Mouse (Mus musculus): ENCODE data around the gene Rrad. TPM values are rescaled to one million over a fixed set of nuclear protein-coding genes. Genes with fewer than 3 reads are reported as not detected.

The Rrad gene
- polyA plus RNA-seq, 1 experiment from 2014 or later: 1.6 TPM

- H3K4me3 ChIP-seq (ENCODE audit: low read depth, low read length): no peak overlapping the region
- 96% methylated on average over 21 of the region's 21 CpGs for WGBS
- H3K27ac ChIP-seq (ENCODE audit: low read depth, low read length): no peak overlapping the region
- no peaks in the 10 kb centered on the region for H3K9me3 ChIP-seq (ENCODE audit: control insufficient read depth, low read length)
- peaks cover 5% of the 10 kb centered on the region; the same call in 1 of the 2 replicates for H3K4me1 ChIP-seq (ENCODE audit: control insufficient read depth, insufficient read depth, low read length)
- ATAC-seq (ENCODE audit: low read depth): no peak
- H3K4me2 ChIP-seq (ENCODE audit: low read depth, low read length): no peak overlapping the region
- H3K9ac ChIP-seq (replicated peaks; ENCODE audit: low read depth, low read length): no peak overlapping the region
- H3K36me3 ChIP-seq (ENCODE audit: control insufficient read depth, insufficient read depth, low read length): no peaks in the 10 kb centered on the region
- H3K27me3 ChIP-seq (ENCODE audit: control insufficient read depth, insufficient read depth, low read length): peaks cover 2% of the 10 kb centered on the region; the same call in 1 of the 2 replicates
These were observed 2.7 kb downstream of the Rrad start for GRCm38 (mm10) chr8:104628402-104628801.

GRCm38 (mm10) chr8:104627065-104627740 lies 3.9 kb downstream of the Rrad start:
- Histone ChIP-seq H3K27ac (ENCODE audit: low read depth, low read length) (no peak overlapping the region), H3K4me2 (ENCODE audit: low read depth, low read length) (no peak overlapping the region), H3K9ac (replicated peaks; ENCODE audit: low read depth, low read length) (no peak overlapping the region), H3K4me3 (ENCODE audit: low read depth, low read length) (no peak overlapping the region), H3K4me1 (ENCODE audit: control insufficient read depth, insufficient read depth, low read length) (peaks cover 5% of the 10 kb centered on the region; the same call in 1 of the 2 replicates), H3K27me3 (ENCODE audit: control insufficient read depth, insufficient read depth, low read length) (peaks cover 2% of the 10 kb centered on the region; the same call in 1 of the 2 replicates), H3K9me3 (ENCODE audit: control insufficient read depth, low read length) (no peaks in the 10 kb centered on the region), H3K36me3 (ENCODE audit: control insufficient read depth, insufficient read depth, low read length) (no peaks in the 10 kb centered on the region)
- WGBS: 79% methylated on average over 4 of the region's 4 CpGs
- ATAC-seq (ENCODE audit: low read depth): no peak

GRCm38 (mm10) chr8:104624161-104624560 lies 7.0 kb downstream of the Rrad start, which contains the start of gene Cdh16:
Cdh16 (minus strand) TSS chr8:104624396.
- ATAC-seq (ENCODE audit: low read depth): no peak
- H3K4me2 ChIP-seq (ENCODE audit: low read depth, low read length): no peak within 1 kb of the TSS
- H3K36me3 ChIP-seq (ENCODE audit: control insufficient read depth, insufficient read depth, low read length): no peaks in the 10 kb centered on the region
- WGBS: 84% methylated on average over 6 of the region's 6 CpGs
- H3K9ac ChIP-seq (replicated peaks; ENCODE audit: low read depth, low read length): no peak within 1 kb of the TSS
- no peak within 1 kb of the TSS for H3K4me3 ChIP-seq (ENCODE audit: low read depth, low read length)
- no peaks in the 10 kb centered on the region for H3K27me3 ChIP-seq (ENCODE audit: control insufficient read depth, insufficient read depth, low read length)
- H3K9me3 ChIP-seq (ENCODE audit: control insufficient read depth, low read length): no peaks in the 10 kb centered on the region
- H3K4me1 ChIP-seq (ENCODE audit: control insufficient read depth, insufficient read depth, low read length): no peaks in the 10 kb centered on the region
- no peak within 1 kb of the TSS for H3K27ac ChIP-seq (ENCODE audit: low read depth, low read length)

- H3K27ac ChIP-seq (ENCODE audit: low read depth, low read length): no peak overlapping the region
- no peaks in the 10 kb centered on the region for H3K4me1 ChIP-seq (ENCODE audit: control insufficient read depth, insufficient read depth, low read length)
- H3K36me3 ChIP-seq (ENCODE audit: control insufficient read depth, insufficient read depth, low read length): no peaks in the 10 kb centered on the region
- no peak overlapping the region for H3K4me2 ChIP-seq (ENCODE audit: low read depth, low read length)
- no peaks in the 10 kb centered on the region for H3K9me3 ChIP-seq (ENCODE audit: control insufficient read depth, low read length)
- 75% methylated on average over 5 of the region's 5 CpGs for WGBS
- ATAC-seq (ENCODE audit: low read depth): no peak
- H3K4me3 ChIP-seq (ENCODE audit: low read depth, low read length): no peak overlapping the region
- H3K9ac ChIP-seq (replicated peaks; ENCODE audit: low read depth, low read length): no peak overlapping the region
- H3K27me3 ChIP-seq (ENCODE audit: control insufficient read depth, insufficient read depth, low read length): no peaks in the 10 kb centered on the region
These were observed 10.4 kb downstream of the Rrad start for GRCm38 (mm10) chr8:104620765-104621164.

GRCm38 (mm10) chr8:104613119-104613518 lies 18.0 kb downstream of the Rrad start:
- H3K4me2 ChIP-seq (ENCODE audit: low read depth, low read length): no peak overlapping the region
- 86% methylated on average over 4 of the region's 4 CpGs for WGBS

GRCm38 (mm10) chr8:104611613-104612012 lies 19.5 kb downstream of the Rrad start:
- H3K4me3 ChIP-seq (ENCODE audit: low read depth, low read length): no peak overlapping the region
- ATAC-seq (ENCODE audit: low read depth): no peak
- no peaks in the 10 kb centered on the region for H3K9me3 ChIP-seq (ENCODE audit: control insufficient read depth, low read length)
- no peak overlapping the region for H3K27ac ChIP-seq (ENCODE audit: low read depth, low read length)
- no peaks in the 10 kb centered on the region for H3K36me3 ChIP-seq (ENCODE audit: control insufficient read depth, insufficient read depth, low read length)
- no peaks in the 10 kb centered on the region for H3K27me3 ChIP-seq (ENCODE audit: control insufficient read depth, insufficient read depth, low read length)
- 70% methylated on average over 4 of the region's 4 CpGs for WGBS
- no peak overlapping the region for H3K9ac ChIP-seq (replicated peaks; ENCODE audit: low read depth, low read length)
- H3K4me1 ChIP-seq (ENCODE audit: control insufficient read depth, insufficient read depth, low read length): no peaks in the 10 kb centered on the region
- no peak overlapping the region for H3K4me2 ChIP-seq (ENCODE audit: low read depth, low read length)

More at GRCm38 (mm10) chr8:104613119-104613518, 18.0 kb downstream of the Rrad start:
- Histone ChIP-seq H3K27me3 (ENCODE audit: control insufficient read depth, insufficient read depth, low read length) (no peaks in the 10 kb centered on the region), H3K4me1 (ENCODE audit: control insufficient read depth, insufficient read depth, low read length) (no peaks in the 10 kb centered on the region), H3K9ac (replicated peaks; ENCODE audit: low read depth, low read length) (no peak overlapping the region), H3K9me3 (ENCODE audit: control insufficient read depth, low read length) (no peaks in the 10 kb centered on the region), H3K36me3 (ENCODE audit: control insufficient read depth, insufficient read depth, low read length) (no peaks in the 10 kb centered on the region), H3K27ac (ENCODE audit: low read depth, low read length) (no peak overlapping the region), H3K4me3 (ENCODE audit: low read depth, low read length) (no peak overlapping the region)
- no peak for ATAC-seq (ENCODE audit: low read depth)

GRCm38 (mm10) chr8:104610185-104610766 lies 20.9 kb downstream of the Rrad start:
- H3K9ac ChIP-seq (replicated peaks; ENCODE audit: low read depth, low read length): no peak overlapping the region
- H3K4me2 ChIP-seq (ENCODE audit: low read depth, low read length): no peak overlapping the region
- no peak overlapping the region for H3K4me3 ChIP-seq (ENCODE audit: low read depth, low read length)
- H3K4me1 ChIP-seq (ENCODE audit: control insufficient read depth, insufficient read depth, low read length): no peaks in the 10 kb centered on the region
- WGBS: 81% methylated on average over 12 of the region's 12 CpGs
- no peaks in the 10 kb centered on the region for H3K27me3 ChIP-seq (ENCODE audit: control insufficient read depth, insufficient read depth, low read length)
- no peak for ATAC-seq (ENCODE audit: low read depth)
- H3K36me3 ChIP-seq (ENCODE audit: control insufficient read depth, insufficient read depth, low read length): no peaks in the 10 kb centered on the region
- no peak overlapping the region for H3K27ac ChIP-seq (ENCODE audit: low read depth, low read length)
- no peaks in the 10 kb centered on the region for H3K9me3 ChIP-seq (ENCODE audit: control insufficient read depth, low read length)

GRCm38 (mm10) chr8:104609222-104609621 lies 21.9 kb downstream of the Rrad start:
- Histone ChIP-seq H3K4me1 (ENCODE audit: control insufficient read depth, insufficient read depth, low read length) (no peaks in the 10 kb centered on the region), H3K27me3 (ENCODE audit: control insufficient read depth, insufficient read depth, low read length) (no peaks in the 10 kb centered on the region), H3K9me3 (ENCODE audit: control insufficient read depth, low read length) (no peaks in the 10 kb centered on the region), H3K36me3 (ENCODE audit: control insufficient read depth, insufficient read depth, low read length) (no peaks in the 10 kb centered on the region), H3K27ac (ENCODE audit: low read depth, low read length) (no peak overlapping the region), H3K4me2 (ENCODE audit: low read depth, low read length) (no peak overlapping the region), H3K4me3 (ENCODE audit: low read depth, low read length) (no peak overlapping the region), H3K9ac (replicated peaks; ENCODE audit: low read depth, low read length) (no peak overlapping the region)
- 83% methylated on average over 8 of the region's 8 CpGs for WGBS
- ATAC-seq (ENCODE audit: low read depth): no peak

GRCm38 (mm10) chr8:104607944-104608343 lies 23.2 kb downstream of the Rrad start:
- H3K4me3 ChIP-seq (ENCODE audit: low read depth, low read length): no peak overlapping the region
- no peaks in the 10 kb centered on the region for H3K27me3 ChIP-seq (ENCODE audit: control insufficient read depth, insufficient read depth, low read length)
- H3K4me2 ChIP-seq (ENCODE audit: low read depth, low read length): no peak overlapping the region
- 84% methylated on average over 2 of the region's 2 CpGs for WGBS
- no peaks in the 10 kb centered on the region for H3K36me3 ChIP-seq (ENCODE audit: control insufficient read depth, insufficient read depth, low read length)
- H3K4me1 ChIP-seq (ENCODE audit: control insufficient read depth, insufficient read depth, low read length): no peaks in the 10 kb centered on the region
- no peak overlapping the region for H3K27ac ChIP-seq (ENCODE audit: low read depth, low read length)
- no peak for ATAC-seq (ENCODE audit: low read depth)
- H3K9me3 ChIP-seq (ENCODE audit: control insufficient read depth, low read length): no peaks in the 10 kb centered on the region
- H3K9ac ChIP-seq (replicated peaks; ENCODE audit: low read depth, low read length): no peak overlapping the region

All from neural tube, embryonic 14.5 days (tissue).